Mouse (Mus musculus) mouse embryonic stem cell (cell line): ENCODE measurements at regions not wholly inside any gene's neighbourhood (a gene's known extent, or its start where the extent isn't known, plus 50 kb on each side); places are given as distances from the start of the nearest gene placed in this dataset.

Experiments used
- in situ Hi-C, 2 experiments: fragments of 300-500 bp; cut with MboI; formaldehyde crosslinking; loops; 1 replicate in 1 of 2; 3 replicates in 1 of 2; pipeline ENCODE4 v1.14.3; 2019 to 2020; ENCODE audit warnings: low sequenced_read_pairs in 2 of 2, low pct_unique_long_range_greater_than_20kb in 1 of 2, mixed read lengths in 1 of 2; ENCODE audit not compliant: unreplicated experiment in 1 of 2

- in situ Hi-C loops: no loop called here
Observed at GRCm38 (mm10) chr15:62173633-62174543, 1251.1 kb upstream of the A1bg start.

- in situ Hi-C loops: no loop called here
Observed at GRCm38 (mm10) chr15:62171632-62172031, 1248.8 kb upstream of the A1bg start.

DNA sequence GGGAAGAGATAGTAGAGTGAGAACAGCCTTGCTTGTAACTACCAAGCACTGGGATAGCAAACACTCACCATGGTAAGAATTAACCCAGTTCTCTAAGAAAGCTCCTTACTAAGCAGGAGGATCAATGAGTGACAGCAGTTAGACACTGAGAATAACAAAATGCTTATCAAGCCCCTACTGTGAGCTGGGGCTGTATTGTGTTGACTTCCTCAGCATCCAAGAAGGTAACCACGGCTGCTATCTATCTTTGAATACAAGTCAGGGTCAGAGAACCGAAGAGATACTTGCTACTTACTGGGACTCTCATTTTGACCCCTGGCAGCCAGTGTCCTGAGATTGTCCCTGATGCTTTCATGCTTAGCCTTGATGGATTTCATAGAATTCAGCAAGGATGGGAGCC lies 1248.4 kb upstream of the A1bg start:
- in situ Hi-C loops: no loop called here

GRCm38 (mm10) chr15:62170337-62170736 lies 1247.5 kb upstream of the A1bg start:
- in situ Hi-C loops: no loop called here

DNA sequence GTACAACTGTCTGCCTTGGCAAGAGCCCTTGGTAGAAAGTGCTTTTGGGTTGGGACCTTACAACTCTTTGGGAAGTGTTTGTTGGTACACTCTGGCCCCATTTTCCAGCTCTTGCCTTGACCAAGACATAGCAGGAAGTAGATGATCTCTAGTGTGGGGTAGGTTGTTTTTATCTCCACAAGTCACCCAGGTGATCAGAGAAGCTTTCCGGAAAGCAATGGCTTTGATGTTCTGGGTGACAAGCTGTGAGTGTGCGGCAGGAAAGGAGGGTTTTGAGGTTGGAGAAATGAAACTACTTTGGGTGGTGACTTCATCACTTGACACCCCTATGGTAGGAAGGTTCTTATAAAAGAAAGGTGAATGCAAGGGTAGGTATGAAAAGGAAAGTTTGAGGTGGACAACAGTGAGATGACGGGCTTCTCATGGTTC lies 1246.8 kb upstream of the A1bg start:
- in situ Hi-C loops: no loop called here

- in situ Hi-C loops: no loop called here
Observed at GRCm38 (mm10) chr15:62168958-62169590, 1246.3 kb upstream of the A1bg start.

DNA sequence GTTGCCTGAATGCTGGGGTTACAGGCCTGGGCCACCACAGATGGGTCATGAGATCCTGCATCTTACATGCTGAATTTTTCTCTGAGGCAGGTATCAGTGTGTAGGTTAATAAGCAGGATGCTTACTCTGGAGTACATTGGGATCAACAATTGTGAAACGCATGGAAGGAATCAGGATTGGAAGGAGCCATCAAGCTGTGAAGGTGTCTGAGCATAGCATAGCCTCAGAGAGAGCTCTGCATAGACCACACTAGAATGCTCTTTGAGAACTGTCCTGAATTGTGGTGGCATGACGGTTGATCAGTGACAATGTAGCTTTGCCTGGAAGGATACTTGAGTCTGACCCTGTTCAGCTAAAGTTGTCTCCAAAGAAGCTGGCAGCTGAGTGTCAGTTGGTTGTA lies 1245.7 kb upstream of the A1bg start:
- in situ Hi-C loops: no loop called here

DNA sequence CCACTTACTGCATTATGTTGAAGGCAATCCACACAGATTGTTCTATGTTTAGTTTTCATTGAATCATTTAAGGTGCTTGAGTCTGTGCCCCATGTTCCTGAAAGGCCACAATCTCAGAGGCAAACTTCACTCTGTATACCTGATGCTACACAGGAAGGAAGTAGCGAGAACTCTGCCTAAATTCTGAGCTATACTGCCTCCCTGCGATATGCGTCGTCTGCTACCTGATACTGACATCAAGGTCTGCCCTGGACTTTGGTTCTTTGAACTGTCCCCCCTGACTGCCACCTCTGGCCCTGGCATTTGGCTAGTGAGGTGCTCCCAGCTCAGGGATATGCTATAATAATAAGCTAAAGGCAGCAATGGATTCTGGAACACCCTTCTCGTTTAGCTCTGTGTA lies 1244.0 kb upstream of the A1bg start:
- in situ Hi-C loops: no loop called here

- in situ Hi-C loops: no loop called here
Observed at GRCm38 (mm10) chr15:62165826-62166500, 1243.2 kb upstream of the A1bg start.

DNA sequence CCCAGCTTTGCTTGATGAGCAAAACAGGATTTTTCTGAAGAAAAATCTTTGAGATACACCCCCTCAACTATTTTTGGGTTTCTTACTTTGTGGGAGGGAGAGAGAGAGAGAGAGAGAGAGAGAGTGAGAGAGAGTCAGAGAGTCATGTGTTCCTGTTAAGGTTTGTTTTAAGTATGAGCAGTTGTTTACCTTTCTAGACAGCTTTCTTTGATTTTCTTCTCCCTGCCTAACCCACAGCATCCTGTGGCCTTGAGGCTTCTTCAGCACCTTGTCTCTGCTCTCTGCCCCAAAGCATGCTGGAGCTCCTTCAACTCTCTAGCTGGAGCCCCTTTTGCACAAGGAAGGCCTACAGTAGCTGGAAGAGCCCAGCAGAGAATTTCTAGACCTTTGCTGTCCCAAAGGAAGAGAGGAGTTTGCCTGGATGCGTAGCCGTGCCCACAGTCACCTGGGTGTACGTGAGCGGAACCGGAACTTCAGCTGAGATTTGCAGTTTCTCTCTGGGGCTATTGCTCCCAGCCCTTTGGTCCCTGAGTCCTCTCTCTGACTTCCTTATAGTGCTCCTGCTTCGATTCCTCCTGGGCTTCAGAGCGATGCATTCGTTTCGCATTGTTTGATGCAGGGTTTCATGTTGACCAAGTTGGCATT lies 1242.1 kb upstream of the A1bg start:
- in situ Hi-C loops: no loop called here

- in situ Hi-C loops: no loop called here
Observed at GRCm38 (mm10) chr15:62163203-62163602, 1240.4 kb upstream of the A1bg start.

GRCm38 (mm10) chr15:62162648-62163194 lies 1239.9 kb upstream of the A1bg start:
- in situ Hi-C loops: no loop called here

GRCm38 (mm10) chr15:62161975-62162647 lies 1239.3 kb upstream of the A1bg start:
- in situ Hi-C loops: no loop called here

DNA sequence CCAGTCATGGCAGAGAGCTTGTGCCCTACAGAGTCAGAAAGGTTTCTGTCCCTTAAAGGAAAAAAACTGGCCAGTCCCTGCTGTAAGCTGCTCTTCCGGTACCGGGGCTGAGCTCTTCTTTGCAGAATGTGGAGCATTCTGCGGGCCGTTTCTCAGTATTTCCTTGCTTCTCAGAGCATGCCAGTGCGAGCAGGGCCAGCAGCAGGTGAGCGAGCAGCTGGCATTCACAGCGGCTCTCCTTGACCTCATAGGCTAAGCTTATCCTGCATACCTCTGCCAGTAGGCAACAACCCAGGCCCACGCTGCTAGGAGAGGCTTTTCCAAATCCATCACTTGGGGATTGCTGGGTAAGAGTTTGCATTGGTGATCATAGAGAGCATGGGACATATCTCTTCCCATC lies 1238.2 kb upstream of the A1bg start:
- in situ Hi-C loops: no loop called here

DNA sequence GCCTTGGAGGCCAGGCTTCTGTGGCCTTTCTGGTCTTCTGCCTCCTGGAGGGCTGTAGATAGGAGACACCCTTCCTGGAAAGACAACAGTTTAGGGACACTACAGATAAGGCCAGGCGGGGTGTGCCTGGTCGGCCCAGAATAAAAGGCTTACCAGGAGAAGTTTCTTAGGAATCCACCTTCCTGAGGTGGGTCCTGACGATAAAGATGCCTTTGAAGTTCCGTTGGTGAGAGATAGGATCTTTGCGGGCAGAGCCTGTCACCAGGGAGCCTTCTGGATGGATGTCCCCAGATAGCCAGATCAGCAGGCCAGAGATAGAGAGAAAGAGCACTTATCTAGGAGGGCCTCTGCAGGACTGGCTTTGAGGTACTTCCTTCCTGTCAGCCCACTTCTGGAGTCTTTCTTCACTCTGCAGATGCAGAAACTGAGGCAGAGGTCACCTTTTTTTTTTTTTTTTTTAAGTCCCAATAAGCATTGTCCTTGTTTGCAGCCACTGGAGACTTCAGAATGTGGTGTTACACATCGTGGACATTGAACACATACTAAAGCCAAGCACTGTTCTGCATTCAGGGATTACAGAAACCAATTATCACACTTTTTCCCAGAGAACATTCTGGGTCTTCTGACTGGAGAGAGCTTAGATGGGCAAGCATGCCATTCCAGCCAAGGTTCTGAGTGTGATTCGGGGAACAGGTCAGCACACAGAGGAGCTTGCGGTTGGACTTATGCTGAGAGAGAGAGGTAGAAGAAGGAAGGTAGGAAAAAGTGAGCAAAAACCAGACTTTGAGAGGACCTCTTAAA lies 1236.3 kb upstream of the A1bg start:
- in situ Hi-C loops: no loop called here

GRCm38 (mm10) chr15:62157200-62158033 lies 1234.6 kb upstream of the A1bg start:
- in situ Hi-C loops: no loop called here

DNA sequence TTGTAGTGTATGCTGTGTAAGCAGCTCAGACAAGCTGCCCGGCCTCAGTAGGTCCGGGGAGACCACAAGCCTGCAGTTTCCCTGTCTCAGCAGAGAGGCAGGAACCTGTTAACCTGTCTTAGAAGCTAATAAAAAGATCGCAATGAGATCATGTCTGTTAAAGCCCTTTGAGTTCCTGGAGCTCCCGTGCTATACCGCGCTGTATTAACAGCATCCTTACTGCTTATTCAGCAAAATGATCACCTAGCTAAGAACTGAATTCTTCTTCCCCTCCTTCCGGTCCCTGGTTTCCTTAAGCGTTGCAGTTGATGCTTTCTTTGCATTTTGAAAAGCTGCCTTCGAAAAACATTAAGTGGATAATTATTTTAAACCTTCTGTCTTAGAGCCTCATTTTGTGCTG lies 1230.4 kb upstream of the A1bg start:
- in situ Hi-C loops: no loop called here
